In genomic region chr19:41738429-41738805, GRCm38 (mm10) we compare ENCODE assay signal across 10 mouse cellular contexts. TPM values are rescaled to one million over a fixed set of nuclear protein-coding genes. Genes with fewer than 3 reads are reported as not detected.
DNase-seq lines count a peak whose midpoint lies in the region; ATAC-seq lines count a peak whose summit lies in the region.
"Had no signal": no experiment of that assay in that cellular context is flagged by ENCODE, and none has a peak within 500 bp of the region (broad histone marks: within the 10 kb centered on the region; RNA-seq: fewer than 3 reads in every experiment).

No protein-coding gene starts in this region.

- H3K9me3 ChIP-seq in kidney, embryonic 15.5 days (replicated peaks), result no peaks in the 10 kb centered on the region
- H3K9me3 ChIP-seq in forebrain, embryonic 11.5 days (ENCODE audit: control insufficient read depth, low read length), result no peaks in the 10 kb centered on the region
- H3K9me3 ChIP-seq in limb, embryonic 13.5 days, result no peaks in the 10 kb centered on the region
- no peaks in the 10 kb centered on the region for H3K9me3 ChIP-seq in neural tube, embryonic 12.5 days
- H3K9me3 ChIP-seq in kidney, embryonic 14.5 days (ENCODE audit: control insufficient read depth, low read length), result no peaks in the 10 kb centered on the region
- H3K9me3 ChIP-seq: megakaryocyte, embryonic 14.5 days had no signal

- no peaks in the 10 kb centered on the region for H3K36me3 ChIP-seq in kidney, embryonic 15.5 days
- no peaks in the 10 kb centered on the region for H3K36me3 ChIP-seq in forebrain, embryonic 11.5 days (ENCODE audit: control insufficient read depth, insufficient read depth, low read length)
- no peaks in the 10 kb centered on the region for H3K36me3 ChIP-seq in limb, embryonic 13.5 days
- no peaks in the 10 kb centered on the region for H3K36me3 ChIP-seq in neural tube, embryonic 12.5 days
- H3K36me3 ChIP-seq in kidney, embryonic 14.5 days (ENCODE audit: control insufficient read depth, insufficient read depth, low read length), result no peaks in the 10 kb centered on the region

- H3K4me3 ChIP-seq in kidney, embryonic 15.5 days (replicated peaks), result no peak overlapping the region
- no peak overlapping the region for H3K4me3 ChIP-seq in forebrain, embryonic 11.5 days (ENCODE audit: low read depth, low read length)
- peak overlapping the region; percentile 10; the same call in 1 of the 2 replicates for H3K4me3 ChIP-seq in limb, embryonic 13.5 days
- H3K4me3 ChIP-seq in neural tube, embryonic 12.5 days, result peak overlapping the region; percentile 15; the same call in 1 of the 2 replicates
- no peak overlapping the region for H3K4me3 ChIP-seq in kidney, embryonic 14.5 days (ENCODE audit: low read length)
- H3K4me3 ChIP-seq: megakaryocyte, embryonic 14.5 days had no signal

- 20% methylated on average over 14 of the region's 14 CpGs for WGBS in kidney, embryonic 15.5 days
- 4% methylated on average over 14 of the region's 14 CpGs for WGBS in forebrain, embryonic 11.5 days
- WGBS in limb, embryonic 13.5 days, result 5% methylated on average over 14 of the region's 14 CpGs
- WGBS in neural tube, embryonic 12.5 days, result 7% methylated on average over 14 of the region's 14 CpGs
- 27% methylated on average over 14 of the region's 14 CpGs for WGBS in kidney, embryonic 14.5 days

- H3K27me3 ChIP-seq in kidney, embryonic 15.5 days, result peaks cover 64% of the 10 kb centered on the region
- peaks cover 65% of the 10 kb centered on the region for H3K27me3 ChIP-seq in forebrain, embryonic 11.5 days (ENCODE audit: control insufficient read depth, insufficient read depth, low read length)
- H3K27me3 ChIP-seq in limb, embryonic 13.5 days, result peaks cover 98% of the 10 kb centered on the region
- H3K27me3 ChIP-seq in neural tube, embryonic 12.5 days (replicated peaks), result peaks cover 33% of the 10 kb centered on the region
- H3K27me3 ChIP-seq in kidney, embryonic 14.5 days (ENCODE audit: control insufficient read depth, insufficient read depth, low read length), result peaks cover 33% of the 10 kb centered on the region

- ATAC-seq in kidney, embryonic 15.5 days (replicated peaks; ENCODE audit: low FRiP score), result no peak
- no peak; the same call in 1 of the 2 replicates for ATAC-seq in forebrain, embryonic 11.5 days (replicated peaks; ENCODE audit: low FRiP score)
- no peak for ATAC-seq in limb, embryonic 13.5 days (ENCODE audit: low FRiP score, low read depth)
- peak; percentile 29; the same call in 1 of the 2 replicates for ATAC-seq in neural tube, embryonic 12.5 days (ENCODE audit: low FRiP score, low read depth)
- ATAC-seq in kidney, embryonic 14.5 days (ENCODE audit: low FRiP score, low TSS enrichment), result no peak

- no peak for DNase-seq in kidney, adult 11 months
- DNase-seq in forebrain, embryonic 11.5 days (ENCODE audit: low spot score), result no peak
- no peak for DNase-seq in thymus, postnatal 36 days
- DNase-seq in thymus, postnatal 10 days (ENCODE audit: low spot score in 2 of 2), result no peak
- DNase-seq: cerebellum, adult 2 months had no signal

- peak overlapping the region; percentile 20 for H3K4me2 ChIP-seq in kidney, embryonic 15.5 days
- H3K4me2 ChIP-seq in forebrain, embryonic 11.5 days (ENCODE audit: low read depth, low read length, severe bottlenecking), result peak overlapping the region; percentile 35; the same call in 1 of the 2 replicates
- peak overlapping the region; percentile 42 for H3K4me2 ChIP-seq in limb, embryonic 13.5 days (replicated peaks)
- peak overlapping the region; percentile 89 for H3K4me2 ChIP-seq in neural tube, embryonic 12.5 days (replicated peaks)
- H3K4me2 ChIP-seq in kidney, embryonic 14.5 days (replicated peaks; ENCODE audit: low read depth, low read length), result no peak overlapping the region

- H3K4me1 ChIP-seq in kidney, embryonic 15.5 days, result peaks cover 43% of the 10 kb centered on the region
- H3K4me1 ChIP-seq in forebrain, embryonic 11.5 days (replicated peaks; ENCODE audit: control insufficient read depth, insufficient read depth, low read length), result peaks cover 26% of the 10 kb centered on the region
- H3K4me1 ChIP-seq in limb, embryonic 13.5 days, result peaks cover 36% of the 10 kb centered on the region
- H3K4me1 ChIP-seq in neural tube, embryonic 12.5 days, result peaks cover 71% of the 10 kb centered on the region
- H3K4me1 ChIP-seq in kidney, embryonic 14.5 days (ENCODE audit: control insufficient read depth, insufficient read depth, low read length), result peaks cover 10% of the 10 kb centered on the region

- no peak overlapping the region for H3K9ac ChIP-seq in kidney, embryonic 15.5 days
- no peak overlapping the region; the same call in 1 of the 2 replicates for H3K9ac ChIP-seq in forebrain, embryonic 11.5 days (ENCODE audit: low read length)
- no peak overlapping the region for H3K9ac ChIP-seq in limb, embryonic 13.5 days
- H3K9ac ChIP-seq in neural tube, embryonic 12.5 days, result peak overlapping the region; percentile 36
- no peak overlapping the region for H3K9ac ChIP-seq in kidney, embryonic 14.5 days (ENCODE audit: low read depth, low read length)

- no peak overlapping the region for H3K27ac ChIP-seq in kidney, embryonic 15.5 days
- no peak overlapping the region for H3K27ac ChIP-seq in forebrain, embryonic 11.5 days (ENCODE audit: low read depth, low read length)
- no peak overlapping the region for H3K27ac ChIP-seq in limb, embryonic 13.5 days
- H3K27ac ChIP-seq in neural tube, embryonic 12.5 days, result no peak overlapping the region
- H3K27ac ChIP-seq in kidney, embryonic 14.5 days (ENCODE audit: low read depth, low read length), result no peak overlapping the region

RNA-seq across cellular contexts. Expression of gene Slit1, which starts 5.0 kb away (rescaled TPM):
- polyA plus RNA-seq in kidney, embryonic 15.5 days (2015; fragmentation: Nextera tagmentation; extraction: Ambion mirVana), result 6.1 and 6.3 TPM in 2 replicates
- polyA plus RNA-seq in forebrain, embryonic 11.5 days (2014; fragmentation: Nextera tagmentation; extraction: Ambion mirVana), result 4.6 and 5.6 TPM in 2 replicates
- polyA plus RNA-seq in limb, embryonic 13.5 days (2015; fragmentation: Nextera tagmentation; extraction: Ambion mirVana), result 0.29 and 0.32 TPM in 2 replicates
- 24.0 and 26.2 TPM in 2 replicates for polyA plus RNA-seq in neural tube, embryonic 12.5 days (2016; fragmentation: Nextera tagmentation; extraction: Ambion mirVana)
- polyA plus RNA-seq in kidney, embryonic 14.5 days (2014; fragmentation: Nextera tagmentation; extraction: Ambion mirVana), result 4.7 and 6.0 TPM in 2 replicates

Comparison
In these comparisons a context has a peak if more than half of its experiments do, and no peak if none do; other contexts are left out.
1. H3K4me3 ChIP-seq: peak in limb, embryonic 13.5 days (single experiment) and neural tube, embryonic 12.5 days (single experiment); none in kidney, embryonic 15.5 days (single experiment), forebrain, embryonic 11.5 days (single experiment) and kidney, embryonic 14.5 days (single experiment).